20 mouse cellular contexts compared by ENCODE assay signal in the genomic region with DNA sequence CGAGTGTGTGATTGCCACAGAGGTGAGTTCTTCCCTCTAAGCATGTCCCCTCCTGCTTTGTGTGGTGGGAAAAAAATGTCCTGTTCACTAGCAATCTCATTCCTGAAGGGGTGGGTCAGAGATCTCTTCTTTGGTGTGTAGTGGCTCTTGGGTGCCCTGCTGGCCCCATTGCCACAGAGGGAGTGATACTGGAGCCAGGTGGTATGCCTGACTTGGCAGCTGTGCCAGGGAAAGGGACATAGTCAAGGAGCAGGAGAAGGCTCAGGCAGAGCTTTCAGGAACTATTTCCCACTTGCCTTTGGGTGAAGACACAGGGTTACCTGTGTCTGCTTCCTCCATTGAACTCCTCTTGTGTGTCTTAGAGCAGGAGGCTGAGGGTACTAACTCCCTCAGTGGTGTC. TPM values are rescaled to one million over a fixed set of nuclear protein-coding genes. Genes with fewer than 3 reads are reported as not detected.
DNase-seq lines count a peak whose midpoint lies in the region; ATAC-seq and TF ChIP-seq lines count a peak whose summit lies in the region.
"Had no signal": no experiment of that assay in that cellular context is flagged by ENCODE, and none has a peak within 500 bp of the region (broad histone marks: within the 10 kb centered on the region; RNA-seq: fewer than 3 reads in every experiment).

No protein-coding gene starts in this region.

- 39% methylated on average over 1 of the region's 1 CpGs for WGBS in heart, embryonic 15.5 days
- WGBS in kidney, postnatal 0 days: 56% methylated on average over 1 of the region's 1 CpGs
- 79% methylated on average over 1 of the region's 1 CpGs for WGBS in neural tube, embryonic 15.5 days

- no peaks in the 10 kb centered on the region for H3K36me3 ChIP-seq in heart, embryonic 15.5 days
- H3K36me3 ChIP-seq in kidney, postnatal 0 days (ENCODE audit: insufficient read depth, low read length): no peaks in the 10 kb centered on the region
- H3K36me3 ChIP-seq in neural tube, embryonic 15.5 days: no peaks in the 10 kb centered on the region
- H3K36me3 ChIP-seq: embryonic facial prominence, embryonic 12.5 days; hindbrain, embryonic 12.5 days; midbrain, embryonic 13.5 days had no signal

- peak overlapping the region; percentile 83 for H3K4me3 ChIP-seq in gastrocnemius, adult 2 months
- peak overlapping the region; percentile 15 for H3K4me3 ChIP-seq in heart, embryonic 15.5 days
- no peak overlapping the region for H3K4me3 ChIP-seq in kidney, postnatal 0 days (replicated peaks; ENCODE audit: low read depth, low read length)
- no peak overlapping the region for H3K4me3 ChIP-seq in neural tube, embryonic 15.5 days (replicated peaks)
- H3K4me3 ChIP-seq: embryonic facial prominence, embryonic 12.5 days; hindbrain, embryonic 12.5 days; midbrain, embryonic 13.5 days had no signal

- no peaks in the 10 kb centered on the region for H3K9me3 ChIP-seq in heart, embryonic 15.5 days (replicated peaks)
- H3K9me3 ChIP-seq in kidney, postnatal 0 days (replicated peaks; ENCODE audit: low read length): no peaks in the 10 kb centered on the region
- no peaks in the 10 kb centered on the region for H3K9me3 ChIP-seq in neural tube, embryonic 15.5 days (replicated peaks)
- H3K9me3 ChIP-seq: embryonic facial prominence, embryonic 12.5 days; hindbrain, embryonic 12.5 days; midbrain, embryonic 13.5 days had no signal

- no peak for DNase-seq in gastrocnemius, adult 2 months
- no peak for DNase-seq in gastrocnemius, postnatal 36 days
- DNase-seq in heart, postnatal 10 days: no peak
- no peak for DNase-seq in kidney, postnatal 0 days (ENCODE audit: low spot score)
- no peak for DNase-seq in kidney, postnatal 36 days
- DNase-seq in neural tube, embryonic 10.5 days (ENCODE audit: extremely low spot score, low spot score): no peak
- DNase-seq: adrenal gland, adult 8-10 months; cerebellum, adult 9-11 months; gastrocnemius, postnatal 14 days; kidney, postnatal 14 days; thymus, postnatal 25 days had no signal

- H3K4me1 ChIP-seq in heart, embryonic 15.5 days (replicated peaks): peaks cover 18% of the 10 kb centered on the region
- no peaks in the 10 kb centered on the region for H3K4me1 ChIP-seq in kidney, postnatal 0 days (replicated peaks; ENCODE audit: insufficient read depth, low read length)
- H3K4me1 ChIP-seq in neural tube, embryonic 15.5 days: peaks cover 15% of the 10 kb centered on the region

- peaks cover 31% of the 10 kb centered on the region for H3K27me3 ChIP-seq in heart, embryonic 15.5 days
- no peaks in the 10 kb centered on the region for H3K27me3 ChIP-seq in kidney, postnatal 0 days (ENCODE audit: insufficient read depth, low read length)
- peaks cover 34% of the 10 kb centered on the region for H3K27me3 ChIP-seq in neural tube, embryonic 15.5 days (replicated peaks)
- H3K27me3 ChIP-seq: Patski had no signal

- no peak for ATAC-seq in heart, embryonic 15.5 days (replicated peaks; ENCODE audit: insufficient number of reproducible peaks, insufficient read depth, low FRiP score, low read depth)
- no peak for ATAC-seq in kidney, postnatal 0 days (replicated peaks; ENCODE audit: low FRiP score, low read depth)
- ATAC-seq in neural tube, embryonic 15.5 days (ENCODE audit: low FRiP score): no peak
- ATAC-seq: CD4-positive, CD25-positive, alpha-beta regulatory T cell, adult 4 months; forebrain, embryonic 14.5 days; inflammation-experienced regulatory T-cells, adult 6 months; midbrain, embryonic 13.5 days; Patski had no signal

- H3K4me2 ChIP-seq in heart, embryonic 15.5 days: peak overlapping the region; percentile 46
- peak overlapping the region; percentile 10; the same call in 1 of the 2 replicates for H3K4me2 ChIP-seq in kidney, postnatal 0 days (ENCODE audit: low read length)
- H3K4me2 ChIP-seq in neural tube, embryonic 15.5 days: 0 out of 2 replicates have a peak overlapping the region, but pooled peaks have one; percentile 5
- H3K4me2 ChIP-seq: embryonic facial prominence, embryonic 12.5 days; hindbrain, embryonic 12.5 days; midbrain, embryonic 13.5 days had no signal

- intact Hi-C loops in gastrocnemius, adult 2 months (cut with DNase I): no loop called here
- intact Hi-C loops in gastrocnemius, postnatal 36 days (cut with DNase I): no loop called here
- intact Hi-C loops in heart, postnatal 10 days (cut with DNase I): no loop called here

- TF ChIP-seq CTCF in gastrocnemius, adult 2 months (IDR thresholded peaks at IDR 0.05): no peak
- TF ChIP-seq CTCF in kidney, postnatal 0 days (IDR thresholded peaks at IDR 0.05; ENCODE audit: low read depth): no peak

- no peak overlapping the region for H3K9ac ChIP-seq in heart, embryonic 15.5 days
- H3K9ac ChIP-seq in kidney, postnatal 0 days (ENCODE audit: low read depth, low read length): no peak overlapping the region
- H3K9ac ChIP-seq in neural tube, embryonic 15.5 days (replicated peaks): no peak overlapping the region
- H3K9ac ChIP-seq: embryonic facial prominence, embryonic 12.5 days; hindbrain, embryonic 12.5 days; midbrain, embryonic 13.5 days had no signal

- peak overlapping the region; percentile 88 for H3K27ac ChIP-seq in gastrocnemius, adult 2 months
- peak overlapping the region; percentile 24; the same call in 1 of the 2 replicates for H3K27ac ChIP-seq in heart, embryonic 15.5 days
- H3K27ac ChIP-seq in kidney, postnatal 0 days: no peak overlapping the region
- H3K27ac ChIP-seq in neural tube, embryonic 15.5 days (replicated peaks): no peak overlapping the region
- H3K27ac ChIP-seq: embryonic facial prominence, embryonic 12.5 days; hindbrain, embryonic 12.5 days; midbrain, embryonic 13.5 days had no signal

RNA-seq across cellular contexts. Expression of a gene that starts 8.6 kb away (rescaled TPM):
- total RNA-seq in gastrocnemius, adult 2 months (2021): 1 to 10 TPM; 3.8 to 4.8 TPM
- 1 to 10 TPM; 5.1 to 5.5 TPM for total RNA-seq in gastrocnemius, postnatal 36 days (2021)
- 9.2 and 14.2 TPM in 2 replicates for polyA plus RNA-seq in heart, embryonic 15.5 days (2015; fragmentation: Nextera tagmentation; extraction: Ambion mirVana)
- 10 to 100 TPM; 23.8 to 27.9 TPM for total RNA-seq in heart, postnatal 10 days (2021)
- polyA plus RNA-seq in kidney, postnatal 0 days (2015; fragmentation: Nextera tagmentation; extraction: Ambion mirVana): 7.9 and 8.4 TPM in 2 replicates
- polyA plus RNA-seq in neural tube, embryonic 15.5 days (2015; fragmentation: Nextera tagmentation; extraction: Ambion mirVana): 3.9 and 10.4 TPM in 2 replicates
- polyA plus RNA-seq: CD4-positive, CD25-positive, alpha-beta regulatory T cell, adult 4 months; inflammation-experienced regulatory T-cells, adult 6 months had no signal

RNA-seq across cellular contexts. Expression of a gene that starts 16.9 kb away (rescaled TPM):
- total RNA-seq in gastrocnemius, adult 2 months (2021): 10 to 100 TPM; 30.1 to 90.4 TPM
- 10 to 100 TPM; 40.1 to 82.4 TPM for total RNA-seq in gastrocnemius, postnatal 36 days (2021)
- 0.63 and 0.76 TPM in 2 replicates for polyA plus RNA-seq in heart, embryonic 15.5 days (2015; fragmentation: Nextera tagmentation; extraction: Ambion mirVana)
- 1 to 10 TPM; 3.5 to 7.5 TPM for total RNA-seq in heart, postnatal 10 days (2021)
- 0.64 and 0.83 TPM in 2 replicates for polyA plus RNA-seq in kidney, postnatal 0 days (2015; fragmentation: Nextera tagmentation; extraction: Ambion mirVana)
- polyA plus RNA-seq in neural tube, embryonic 15.5 days (2015; fragmentation: Nextera tagmentation; extraction: Ambion mirVana): 11.3 and 12.1 TPM in 2 replicates
- polyA plus RNA-seq: CD4-positive, CD25-positive, alpha-beta regulatory T cell, adult 4 months; inflammation-experienced regulatory T-cells, adult 6 months had no signal

RNA-seq across cellular contexts. Expression of a gene that starts 45.6 kb away (rescaled TPM):
- 10 to 100 TPM; 10.9 to 11.7 TPM for total RNA-seq in gastrocnemius, adult 2 months (2021)
- 1 to 10 TPM; 9.0 to 9.2 TPM for total RNA-seq in gastrocnemius, postnatal 36 days (2021)
- 10.3 and 14.7 TPM in 2 replicates for polyA plus RNA-seq in heart, embryonic 15.5 days (2015; fragmentation: Nextera tagmentation; extraction: Ambion mirVana)
- 10 to 100 TPM; 13.4 to 13.7 TPM for total RNA-seq in heart, postnatal 10 days (2021)
- polyA plus RNA-seq in kidney, postnatal 0 days (2015; fragmentation: Nextera tagmentation; extraction: Ambion mirVana): 13.4 and 15.0 TPM in 2 replicates
- polyA plus RNA-seq in neural tube, embryonic 15.5 days (2015; fragmentation: Nextera tagmentation; extraction: Ambion mirVana): 23.7 and 23.8 TPM in 2 replicates

Comparison
In these comparisons a context has a peak if more than half of its experiments do, and no peak if none do; other contexts are left out.
1. H3K27ac ChIP-seq: peak in gastrocnemius, adult 2 months (single experiment) and heart, embryonic 15.5 days (single experiment); none in kidney, postnatal 0 days (single experiment) and neural tube, embryonic 15.5 days (single experiment).
2. H3K4me3 ChIP-seq: peak in gastrocnemius, adult 2 months (single experiment) and heart, embryonic 15.5 days (single experiment); none in kidney, postnatal 0 days (single experiment) and neural tube, embryonic 15.5 days (single experiment).
3. Peak in every context shown above with its lines, with median percentiles within 50 percentile points of each other: H3K4me2 ChIP-seq.